Mouse (Mus musculus) limb, embryonic 11.5 days (tissue): ENCODE measurements around the gene Dusp7. TPM values are rescaled to one million over a fixed set of nuclear protein-coding genes. Genes with fewer than 3 reads are reported as not detected.

Experiments used
- ATAC-seq: fragments of 200-750 bp; cut with Nextera tagmentation; 2 replicates; pipeline ENCODE4 v1.8.0; 2017; ENCODE audit warnings: low read depth; ENCODE audit not compliant: insufficient number of reproducible peaks, low FRiP score, low TSS enrichment
- DNase-seq: peaks from one replicate; pipeline ENCODE4 v3.0.0-alpha.2; 2015; ENCODE audit warnings: low spot score
- H3K27ac ChIP-seq: fragments of 300-500 bp; sonication (generic); replicated peaks from 2 replicates; pipeline ENCODE4 v1.5.1; 2014; ENCODE audit warnings: low read depth, mild to moderate bottlenecking, low read length
- H3K27me3 ChIP-seq: fragments of 300-500 bp; sonication (generic); 2 replicates; pipeline ENCODE4 v1.6.1; 2014; ENCODE audit warnings: mild to moderate bottlenecking, low read length, mixed read lengths; ENCODE audit not compliant: control insufficient read depth, insufficient read depth
- H3K36me3 ChIP-seq: fragments of 300-500 bp; sonication (generic); 2 replicates; pipeline ENCODE4 v1.6.1; 2014; ENCODE audit warnings: mild to moderate bottlenecking, low read length, moderate library complexity, mixed read lengths; ENCODE audit not compliant: control insufficient read depth, insufficient read depth
- H3K4me1 ChIP-seq: fragments of 300-500 bp; sonication (generic); 2 replicates; pipeline ENCODE4 v1.6.1; 2014; ENCODE audit warnings: low read length, mixed read lengths; ENCODE audit not compliant: control insufficient read depth, insufficient read depth
- H3K4me2 ChIP-seq: fragments of 300-500 bp; sonication (generic); 2 replicates; pipeline ENCODE4 v1.6.1; 2014; ENCODE audit warnings: low read depth, mild to moderate bottlenecking, moderate library complexity; ENCODE audit not compliant: severe bottlenecking
- H3K4me3 ChIP-seq: fragments of 300-500 bp; sonication (generic); 2 replicates; pipeline ENCODE4 v1.5.1; 2014; ENCODE audit warnings: low read depth, low read length
- H3K9ac ChIP-seq: fragments of 300-500 bp; sonication (generic); 2 replicates; pipeline ENCODE4 v1.6.1; 2014; ENCODE audit warnings: mild to moderate bottlenecking, low read length
- H3K9me3 ChIP-seq: fragments of 300-500 bp; sonication (generic); 2 replicates; pipeline ENCODE4 v1.6.1; 2016; ENCODE audit warnings: low read length; ENCODE audit not compliant: control insufficient read depth
- WGBS: fragments of 180-500 bp; shearing (Covaris S2); extraction: QIAGEN DNeasy Blood & Tissue Kit; methylation state at CpG from one replicate; pipeline ENCODE4 v1.1.7; 2014; 5-methylcytosine and 5-hydroxymethylcytosine counted together
- polyA plus RNA-seq: library from polyadenylated mRNA; unstranded; fragments of >200 nt; fragmentation: Nextera tagmentation; extraction: Ambion mirVana; gene quantifications from 2 replicates; pipeline ENCODE4 v1.2.1, GENCODE M21; 2014

The Dusp7 gene
- polyA plus RNA-seq, 1 experiment from 2014 or later: 63.4 TPM

- H3K27me3 ChIP-seq: no peaks in the 10 kb centered on the region
- no peak overlapping the region for H3K4me2 ChIP-seq
- no peaks in the 10 kb centered on the region for H3K36me3 ChIP-seq
- 0 out of 2 replicates have a peak overlapping the region, but pooled peaks have one; percentile 1 for H3K9ac ChIP-seq
- peaks cover 46% of the 10 kb centered on the region for H3K4me1 ChIP-seq
- H3K27ac ChIP-seq: no peak overlapping the region
- H3K4me3 ChIP-seq: no peak overlapping the region
- 37% methylated on average over 6 of the region's 6 CpGs for WGBS
- H3K9me3 ChIP-seq: no peaks in the 10 kb centered on the region
- no peak for DNase-seq
- no peak for ATAC-seq
Measured at GRCm38 (mm10) chr9:106345630-106346029, 22.8 kb upstream of the Dusp7 start.

- Histone ChIP-seq H3K4me3 (no peak overlapping the region), H3K27ac (peak overlapping the region; percentile 70), H3K36me3 (no peaks in the 10 kb centered on the region; the same call in 1 of the 2 replicates), H3K9ac (no peak overlapping the region; the same call in 1 of the 2 replicates), H3K4me2 (no peak overlapping the region), H3K9me3 (no peaks in the 10 kb centered on the region), H3K27me3 (no peaks in the 10 kb centered on the region), H3K4me1 (peaks cover 48% of the 10 kb centered on the region)
- ATAC-seq (no peak), DNase-seq (no peak)
- 24% methylated on average over 10 of the region's 10 CpGs for whole genome bisulfite sequencing
Measured at GRCm38 (mm10) chr9:106348281-106348680, 20.2 kb upstream of the Dusp7 start.

- WGBS: 54% methylated on average over 2 of the region's 2 CpGs
- H3K4me2 ChIP-seq: no peak overlapping the region
- ATAC-seq: peak; percentile 40; the same call in 1 of the 2 replicates
- H3K27me3 ChIP-seq: no peaks in the 10 kb centered on the region
- peak overlapping the region; percentile 70; the same call in 1 of the 2 replicates for H3K27ac ChIP-seq
- H3K36me3 ChIP-seq: no peaks in the 10 kb centered on the region; the same call in 1 of the 2 replicates
- no peak overlapping the region for H3K4me3 ChIP-seq
- no peak overlapping the region for H3K9ac ChIP-seq
- peaks cover 55% of the 10 kb centered on the region for H3K4me1 ChIP-seq
- peak; percentile 67 for DNase-seq
- H3K9me3 ChIP-seq: no peaks in the 10 kb centered on the region
Measured at GRCm38 (mm10) chr9:106349075-106349474, 19.4 kb upstream of the Dusp7 start.

GRCm38 (mm10) chr9:106351178-106351577 lies 17.3 kb upstream of the Dusp7 start:
- Histone ChIP-seq H3K36me3 (no peaks in the 10 kb centered on the region; the same call in 1 of the 2 replicates), H3K9me3 (no peaks in the 10 kb centered on the region), H3K27ac (peak overlapping the region; percentile 37), H3K4me1 (peaks cover 70% of the 10 kb centered on the region), H3K4me3 (no peak overlapping the region), H3K4me2 (no peak overlapping the region), H3K27me3 (no peaks in the 10 kb centered on the region), H3K9ac (no peak overlapping the region)
- WGBS: 66% methylated on average over 6 of the region's 6 CpGs
- DNase-seq (no peak), ATAC-seq (no peak)

GRCm38 (mm10) chr9:106353779-106354178 lies 14.7 kb upstream of the Dusp7 start:
- H3K9ac ChIP-seq: no peak overlapping the region
- peak overlapping the region; percentile 98 for H3K27ac ChIP-seq
- ATAC-seq: no peak
- no peaks in the 10 kb centered on the region; the same call in 1 of the 2 replicates for H3K36me3 ChIP-seq
- 40% methylated on average over 6 of the region's 6 CpGs for WGBS
- peaks cover 76% of the 10 kb centered on the region for H3K4me1 ChIP-seq
- no peaks in the 10 kb centered on the region for H3K9me3 ChIP-seq
- no peak overlapping the region for H3K4me3 ChIP-seq
- no peak overlapping the region for H3K4me2 ChIP-seq
- H3K27me3 ChIP-seq: no peaks in the 10 kb centered on the region
- DNase-seq: no peak

- no peak overlapping the region for H3K9ac ChIP-seq
- H3K27ac ChIP-seq: peak overlapping the region; percentile 98
- no peaks in the 10 kb centered on the region for H3K27me3 ChIP-seq
- peaks cover 76% of the 10 kb centered on the region for H3K4me1 ChIP-seq
- H3K36me3 ChIP-seq: no peaks in the 10 kb centered on the region; the same call in 1 of the 2 replicates
- DNase-seq: no peak
- 75% methylated on average over 6 of the region's 6 CpGs for WGBS
- no peaks in the 10 kb centered on the region for H3K9me3 ChIP-seq
- H3K4me2 ChIP-seq: no peak overlapping the region
- no peak for ATAC-seq
- no peak overlapping the region for H3K4me3 ChIP-seq
Measured at GRCm38 (mm10) chr9:106354810-106355209, 13.6 kb upstream of the Dusp7 start.

- Histone ChIP-seq H3K27me3 (no peaks in the 10 kb centered on the region), H3K9ac (peak overlapping the region; percentile 39), H3K4me2 (peak overlapping the region; percentile 31), H3K36me3 (no peaks in the 10 kb centered on the region; the same call in 1 of the 2 replicates), H3K4me3 (no peak overlapping the region; the same call in 1 of the 2 replicates), H3K4me1 (peaks cover 76% of the 10 kb centered on the region), H3K27ac (peak overlapping the region; percentile 98), H3K9me3 (no peaks in the 10 kb centered on the region)
- DNase-seq (no peak), ATAC-seq (no peak)
- 58% methylated on average over 10 of the region's 10 CpGs for WGBS
Measured at GRCm38 (mm10) chr9:106355217-106355974, 13.0 kb upstream of the Dusp7 start.

GRCm38 (mm10) chr9:106355975-106356286 lies 12.5 kb upstream of the Dusp7 start:
- Histone ChIP-seq H3K9ac (peak overlapping the region; percentile 39), H3K27me3 (no peaks in the 10 kb centered on the region), H3K4me3 (peak overlapping the region; percentile 0; the same call in 1 of the 2 replicates), H3K36me3 (no peaks in the 10 kb centered on the region; the same call in 1 of the 2 replicates), H3K4me1 (peaks cover 71% of the 10 kb centered on the region), H3K4me2 (peak overlapping the region; percentile 31; the same call in 1 of the 2 replicates), H3K9me3 (no peaks in the 10 kb centered on the region), H3K27ac (peak overlapping the region; percentile 98)
- DNase-seq (peak; percentile 56), ATAC-seq (no peak; the same call in 1 of the 2 replicates)
